Mouse (Mus musculus) embryo, embryonic 10 days (tissue): ENCODE measurements around the gene Arid1b.

Experiments
- DNase-seq: peaks from one replicate; pipeline ENCODE4 v3.0.0-alpha.2; 2015; ENCODE audit warnings: low spot score

Arid1b gene

DNA sequence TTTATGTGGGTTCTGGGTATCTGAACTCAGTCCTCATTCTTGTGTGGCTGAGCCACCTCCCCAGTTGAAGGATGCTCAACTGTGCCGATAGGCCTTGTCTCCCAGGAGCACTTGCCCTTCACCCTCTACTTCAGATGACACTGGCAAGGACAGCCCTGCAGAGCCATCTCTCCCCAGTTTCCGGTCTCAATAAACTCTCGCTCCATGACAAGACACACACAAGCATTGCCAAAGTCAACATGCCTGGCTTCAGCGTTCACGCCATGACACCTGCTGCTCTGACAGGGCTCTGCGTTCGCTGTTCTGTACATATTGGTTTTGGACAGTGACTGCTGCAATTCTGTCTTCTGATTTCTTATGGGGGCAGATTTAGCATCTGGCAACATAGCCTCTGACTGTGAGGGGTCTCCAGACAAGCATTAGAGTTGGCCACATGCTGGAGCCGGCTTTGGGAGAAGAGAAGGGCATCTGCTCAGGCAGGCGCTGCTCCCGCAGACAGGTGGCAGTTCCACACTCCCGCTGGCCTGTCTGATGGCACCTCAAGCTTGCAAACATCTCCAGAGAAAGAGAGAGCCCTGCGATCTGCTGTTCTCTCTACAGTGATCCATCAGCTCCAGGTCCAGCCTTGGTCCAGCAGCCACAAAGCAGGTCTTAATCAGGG is 392.9 kb downstream of the Arid1b start:
- DNase-seq: no peak

DNA sequence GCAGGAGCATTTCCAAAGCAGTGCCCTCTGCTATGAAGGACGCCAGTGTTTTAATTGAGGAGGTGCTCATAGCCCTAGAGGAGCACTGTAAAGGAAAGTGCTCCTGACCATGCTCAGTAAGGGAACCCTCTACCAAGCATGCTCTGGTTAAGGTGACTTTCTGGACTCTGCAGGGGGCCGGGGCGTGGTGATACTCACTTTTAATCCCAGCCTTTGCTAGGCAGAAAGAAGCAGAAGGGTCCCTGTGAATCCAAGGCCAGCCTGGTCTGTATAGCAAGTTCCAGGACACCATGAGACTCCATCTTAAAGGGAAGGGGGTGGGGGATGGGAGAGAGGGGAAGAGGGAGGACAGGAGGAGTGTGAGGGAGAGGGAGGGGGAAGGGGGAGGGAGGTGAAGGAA is 394.2 kb downstream of the Arid1b start:
- DNase-seq: no peak

DNA sequence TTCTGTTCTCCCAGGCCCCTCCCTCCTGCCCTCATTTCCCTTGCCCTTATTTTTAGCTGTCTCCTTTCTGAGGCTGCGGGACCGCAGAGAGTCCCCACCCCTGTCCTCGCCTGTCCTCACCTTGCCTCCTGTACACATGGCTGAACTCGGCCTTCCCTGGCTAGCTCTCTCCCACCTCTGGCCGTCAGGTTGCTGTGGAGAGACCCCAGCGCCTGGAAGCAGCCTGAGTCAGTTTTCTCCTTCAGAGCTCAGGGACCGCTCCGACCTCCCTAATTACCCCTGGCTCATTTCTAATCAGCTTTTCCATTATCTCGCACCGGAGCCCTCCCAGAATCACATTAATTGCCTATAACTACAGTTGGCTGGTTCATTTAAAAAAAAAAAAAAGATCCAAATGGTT is 396.6 kb downstream of the Arid1b start:
- no peak for DNase-seq

DNA sequence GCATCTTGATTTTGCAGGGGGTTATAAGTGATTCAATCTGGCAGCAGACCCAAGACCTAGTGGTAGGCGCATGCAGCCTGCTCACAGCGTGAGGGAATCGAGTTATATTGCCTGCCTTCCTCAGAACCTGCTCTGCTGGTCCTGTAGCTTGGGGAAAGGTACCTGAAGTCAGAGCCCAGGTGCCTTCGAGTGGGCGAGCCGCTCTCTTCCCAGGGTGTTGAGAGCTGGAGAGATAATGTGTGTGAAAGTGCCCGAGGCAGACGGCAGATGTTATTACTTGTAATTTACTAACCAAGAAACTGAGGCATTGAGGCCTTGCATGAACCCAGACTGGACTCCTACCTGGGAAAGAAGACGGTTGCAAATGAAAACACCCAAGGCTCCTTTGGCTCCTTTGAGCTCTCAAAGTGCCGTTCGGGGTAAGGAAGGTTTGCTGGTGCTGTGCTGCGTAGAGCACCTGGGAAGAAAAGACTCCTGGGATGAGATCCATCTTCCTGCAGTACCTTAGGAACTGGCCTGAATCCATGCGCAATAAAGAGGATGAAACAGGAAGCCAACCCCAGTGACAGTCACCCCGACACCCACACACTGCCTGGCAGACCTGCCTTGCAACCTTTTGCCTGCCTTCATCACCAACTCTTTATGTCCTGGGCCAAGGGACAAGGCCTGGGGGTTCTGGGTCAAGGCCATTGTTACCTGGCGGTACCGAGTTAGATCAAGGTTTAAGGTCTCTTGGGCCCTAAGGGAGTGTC is 401.5 kb downstream of the Arid1b start:
- DNase-seq: no peak

DNA sequence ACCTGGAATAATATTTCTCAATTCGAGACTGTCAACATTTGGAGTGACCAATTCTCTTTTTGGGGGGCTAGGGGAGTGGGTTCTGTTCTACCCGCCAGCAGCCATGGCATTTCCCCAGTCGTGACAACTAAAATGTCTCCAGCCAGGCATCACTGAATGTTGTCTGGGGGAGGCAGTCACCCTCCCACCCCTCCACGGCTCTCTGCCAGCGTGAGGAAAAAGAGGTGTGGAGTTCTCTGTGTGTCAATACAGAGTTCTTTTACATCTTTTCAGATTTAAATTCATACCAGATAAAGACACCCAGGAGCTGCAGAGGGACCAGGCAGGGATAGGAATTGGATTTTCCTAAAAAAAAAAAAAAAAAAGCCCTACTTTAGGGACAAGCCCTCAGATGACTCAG is 402.1 kb downstream of the Arid1b start:
- no peak for DNase-seq
